Mouse (Mus musculus) stomach, embryonic 16.5 days (tissue): ENCODE results near the gene Prkcq. TPM values are rescaled to one million over a fixed set of nuclear protein-coding genes. Genes with fewer than 3 reads are reported as not detected.

ENCODE experiments used
- ATAC-seq: fragments of 200-750 bp; cut with Nextera tagmentation; 2 replicates; pipeline ENCODE4 v1.8.0; 2017; ENCODE audit warnings: moderate number of reproducible peaks, moderate TSS enrichment; ENCODE audit not compliant: insufficient read depth, low FRiP score
- H3K27ac ChIP-seq: fragments of 300-500 bp; sonication (generic); 2 replicates; pipeline ENCODE4 v1.5.1; 2014; ENCODE audit warnings: low read length
- H3K27me3 ChIP-seq: fragments of 300-500 bp; sonication (generic); 2 replicates; pipeline ENCODE4 v1.6.1; 2014; ENCODE audit warnings: low read length, control low read depth, mixed read lengths; ENCODE audit not compliant: control insufficient read depth, insufficient read depth
- H3K36me3 ChIP-seq: fragments of 300-500 bp; sonication (generic); 2 replicates; pipeline ENCODE4 v1.6.1; 2014; ENCODE audit warnings: low read length; ENCODE audit not compliant: control insufficient read depth, insufficient read depth
- H3K4me1 ChIP-seq: fragments of 300-500 bp; sonication (generic); 2 replicates; pipeline ENCODE4 v1.6.1; 2014; ENCODE audit warnings: low read length, control low read depth, mixed read lengths; ENCODE audit not compliant: control insufficient read depth, insufficient read depth
- H3K4me2 ChIP-seq: fragments of 300-500 bp; sonication (generic); 2 replicates; pipeline ENCODE4 v1.6.1; 2014; ENCODE audit warnings: low read depth, low read length, mixed read lengths
- H3K4me3 ChIP-seq: fragments of 300-500 bp; sonication (generic); replicated peaks from 2 replicates; pipeline ENCODE4 v1.5.1; 2014; ENCODE audit warnings: mild to moderate bottlenecking, low read length
- H3K9ac ChIP-seq: fragments of 300-500 bp; sonication (generic); 2 replicates; pipeline ENCODE4 v1.6.1; 2014; ENCODE audit warnings: low read length
- H3K9me3 ChIP-seq: fragments of 300-500 bp; sonication (generic); replicated peaks from 2 replicates; pipeline ENCODE4 v1.6.1; 2016; ENCODE audit warnings: low read length, control low read depth; ENCODE audit not compliant: control insufficient read depth
- WGBS: fragments of 180-500 bp; shearing (Covaris S2); extraction: QIAGEN DNeasy Blood & Tissue Kit; methylation state at CpG from one replicate; pipeline ENCODE4 v1.1.7; 2014; 5-methylcytosine and 5-hydroxymethylcytosine counted together
- polyA plus RNA-seq: library from polyadenylated mRNA; unstranded; fragments of >200 nt; fragmentation: Nextera tagmentation; extraction: Ambion mirVana; gene quantifications from 2 replicates; pipeline ENCODE4 v1.2.1, GENCODE M21; 2015

The Prkcq gene
- polyA plus RNA-seq, 1 experiment from 2014 or later = 2.7 TPM

GRCm38 (mm10) chr2:11205720-11206119 is 33.8 kb downstream of the Prkcq start:
- H3K4me2 ChIP-seq = no peak overlapping the region
- H3K27ac ChIP-seq = no peak overlapping the region
- no peaks in the 10 kb centered on the region for H3K9me3 ChIP-seq
- WGBS = 83% methylated on average over 6 of the region's 6 CpGs
- no peak for ATAC-seq
- no peaks in the 10 kb centered on the region for H3K36me3 ChIP-seq
- H3K4me1 ChIP-seq = no peaks in the 10 kb centered on the region
- H3K9ac ChIP-seq = no peak overlapping the region
- no peak overlapping the region for H3K4me3 ChIP-seq
- no peaks in the 10 kb centered on the region for H3K27me3 ChIP-seq

- H3K4me3 ChIP-seq = no peak overlapping the region
- WGBS = 50% methylated on average over 9 of the region's 9 CpGs
- no peaks in the 10 kb centered on the region for H3K27me3 ChIP-seq
- H3K36me3 ChIP-seq = no peaks in the 10 kb centered on the region
- ATAC-seq = no peak
- H3K27ac ChIP-seq = no peak overlapping the region
- no peak overlapping the region for H3K4me2 ChIP-seq
- no peaks in the 10 kb centered on the region for H3K9me3 ChIP-seq
- H3K9ac ChIP-seq = no peak overlapping the region
- no peaks in the 10 kb centered on the region for H3K4me1 ChIP-seq
Measured at GRCm38 (mm10) chr2:11208263-11208662, 36.4 kb downstream of the Prkcq start.

GRCm38 (mm10) chr2:11209335-11209734 is 37.4 kb downstream of the Prkcq start:
- Histone ChIP-seq H3K4me1 (no peaks in the 10 kb centered on the region), H3K27ac (no peak overlapping the region), H3K4me3 (no peak overlapping the region), H3K36me3 (no peaks in the 10 kb centered on the region), H3K27me3 (no peaks in the 10 kb centered on the region), H3K4me2 (no peak overlapping the region), H3K9me3 (no peaks in the 10 kb centered on the region), H3K9ac (no peak overlapping the region)
- WGBS = 64% methylated on average over 6 of the region's 6 CpGs
- no peak for ATAC-seq

- Histone ChIP-seq H3K9me3 (no peaks in the 10 kb centered on the region), H3K27me3 (no peaks in the 10 kb centered on the region), H3K36me3 (no peaks in the 10 kb centered on the region), H3K9ac (no peak overlapping the region), H3K4me1 (no peaks in the 10 kb centered on the region), H3K4me3 (no peak overlapping the region), H3K4me2 (no peak overlapping the region), H3K27ac (no peak overlapping the region)
- 75% methylated on average over 8 of the region's 8 CpGs for WGBS
- ATAC-seq = no peak
Measured at GRCm38 (mm10) chr2:11210241-11210916, 38.5 kb downstream of the Prkcq start.

- H3K4me1 ChIP-seq = no peaks in the 10 kb centered on the region
- no peak overlapping the region for H3K27ac ChIP-seq
- no peaks in the 10 kb centered on the region for H3K27me3 ChIP-seq
- no peak overlapping the region for H3K9ac ChIP-seq
- WGBS = 31% methylated on average over 7 of the region's 7 CpGs
- H3K9me3 ChIP-seq = no peaks in the 10 kb centered on the region
- ATAC-seq = no peak
- no peaks in the 10 kb centered on the region for H3K36me3 ChIP-seq
- no peak overlapping the region for H3K4me2 ChIP-seq
- no peak overlapping the region for H3K4me3 ChIP-seq
Measured at GRCm38 (mm10) chr2:11211961-11212562, 40.2 kb downstream of the Prkcq start.

GRCm38 (mm10) chr2:11216421-11216820 is 44.5 kb downstream of the Prkcq start:
- H3K36me3 ChIP-seq = no peaks in the 10 kb centered on the region
- H3K9me3 ChIP-seq = no peaks in the 10 kb centered on the region
- no peak overlapping the region for H3K4me2 ChIP-seq
- no peak for ATAC-seq
- no peaks in the 10 kb centered on the region for H3K4me1 ChIP-seq
- H3K27me3 ChIP-seq = no peaks in the 10 kb centered on the region
- no peak overlapping the region for H3K27ac ChIP-seq
- no peak overlapping the region for H3K4me3 ChIP-seq
- H3K9ac ChIP-seq = no peak overlapping the region
- WGBS = 63% methylated on average over 4 of the region's 4 CpGs

GRCm38 (mm10) chr2:11216847-11217246 is 44.9 kb downstream of the Prkcq start:
- Histone ChIP-seq H3K4me2 (no peak overlapping the region), H3K4me3 (no peak overlapping the region), H3K27ac (no peak overlapping the region), H3K36me3 (no peaks in the 10 kb centered on the region), H3K27me3 (no peaks in the 10 kb centered on the region), H3K9me3 (no peaks in the 10 kb centered on the region), H3K9ac (no peak overlapping the region), H3K4me1 (no peaks in the 10 kb centered on the region)
- 66% methylated on average over 5 of the region's 5 CpGs for WGBS
- no peak for ATAC-seq

- Histone ChIP-seq H3K4me2 (no peak overlapping the region), H3K9ac (no peak overlapping the region), H3K36me3 (no peaks in the 10 kb centered on the region), H3K4me1 (no peaks in the 10 kb centered on the region), H3K27me3 (no peaks in the 10 kb centered on the region), H3K4me3 (no peak overlapping the region), H3K27ac (no peak overlapping the region), H3K9me3 (no peaks in the 10 kb centered on the region)
- WGBS = 69% methylated on average over 5 of the region's 5 CpGs
- ATAC-seq = no peak
Measured at GRCm38 (mm10) chr2:11218122-11218521, 46.2 kb downstream of the Prkcq start.

- no peaks in the 10 kb centered on the region for H3K27me3 ChIP-seq
- WGBS = 95% methylated on average over 2 of the region's 2 CpGs
- H3K4me3 ChIP-seq = no peak overlapping the region
- H3K36me3 ChIP-seq = no peaks in the 10 kb centered on the region
- H3K27ac ChIP-seq = no peak overlapping the region
- no peak for ATAC-seq
- H3K4me2 ChIP-seq = no peak overlapping the region
- H3K4me1 ChIP-seq = no peaks in the 10 kb centered on the region
- H3K9me3 ChIP-seq = no peaks in the 10 kb centered on the region
- H3K9ac ChIP-seq = no peak overlapping the region
Measured at GRCm38 (mm10) chr2:11219262-11219661, 47.4 kb downstream of the Prkcq start.
